Mouse (Mus musculus): ENCODE measurements around the gene Ppp6r3. TPM values are rescaled to one million over a fixed set of nuclear protein-coding genes. Genes with fewer than 3 reads are reported as not detected.
"Not testable (repeated sequence)": the region's sequence is repeated elsewhere in the genome, so short reads cannot be mapped to it uniquely, and the experiment has no call there.

Ppp6r3 gene
- polyA plus RNA-seq, 1 experiment from 2014 or later, result 70.7 TPM

DNA sequence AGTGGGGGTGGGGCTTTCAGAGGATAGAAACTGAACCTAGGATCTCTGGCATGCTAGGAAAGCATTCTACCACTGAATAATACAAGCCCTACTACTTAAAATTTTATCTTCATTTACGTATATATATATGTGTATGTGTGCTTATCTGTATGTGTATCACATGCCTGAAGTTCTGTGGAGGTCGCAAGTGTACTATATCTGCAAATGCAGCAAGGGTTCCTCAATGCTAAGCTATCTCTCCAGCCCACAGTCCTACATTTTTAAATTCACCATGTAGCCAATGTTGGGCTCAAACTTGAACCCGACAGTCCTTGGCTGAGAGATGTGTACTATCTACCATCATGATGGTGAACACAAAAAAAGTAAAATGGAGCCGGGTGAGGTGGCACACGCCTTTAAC lies 34.6 kb downstream of the Ppp6r3 start:
- no peak overlapping the region for H3K27ac ChIP-seq
- ATAC-seq (ENCODE audit: insufficient number of reproducible peaks, insufficient read depth, low FRiP score, low TSS enrichment), result no peak
- H3K27me3 ChIP-seq, result no peaks in the 10 kb centered on the region
- no peak overlapping the region for H3K4me3 ChIP-seq
- no peak overlapping the region for H3K9ac ChIP-seq
- H3K9me3 ChIP-seq, result no peaks in the 10 kb centered on the region
- H3K4me2 ChIP-seq (replicated peaks), result no peak overlapping the region
- WGBS, result 90% methylated on average over 5 of the region's 5 CpGs
- H3K4me1 ChIP-seq, result no peaks in the 10 kb centered on the region
- peaks cover 29% of the 10 kb centered on the region for H3K36me3 ChIP-seq

GRCm38 (mm10) chr19:3540254-3540653 lies 35.3 kb downstream of the Ppp6r3 start:
- no peak overlapping the region for H3K9ac ChIP-seq
- no peak for ATAC-seq (ENCODE audit: insufficient number of reproducible peaks, insufficient read depth, low FRiP score, low TSS enrichment)
- H3K4me2 ChIP-seq (replicated peaks), result no peak overlapping the region
- no peaks in the 10 kb centered on the region for H3K4me1 ChIP-seq
- WGBS, result 96% methylated on average over 2 of the region's 2 CpGs
- H3K27me3 ChIP-seq, result no peaks in the 10 kb centered on the region
- no peaks in the 10 kb centered on the region for H3K9me3 ChIP-seq
- H3K4me3 ChIP-seq, result no peak overlapping the region
- no peak overlapping the region for H3K27ac ChIP-seq
- H3K36me3 ChIP-seq, result peaks cover 29% of the 10 kb centered on the region

DNA sequence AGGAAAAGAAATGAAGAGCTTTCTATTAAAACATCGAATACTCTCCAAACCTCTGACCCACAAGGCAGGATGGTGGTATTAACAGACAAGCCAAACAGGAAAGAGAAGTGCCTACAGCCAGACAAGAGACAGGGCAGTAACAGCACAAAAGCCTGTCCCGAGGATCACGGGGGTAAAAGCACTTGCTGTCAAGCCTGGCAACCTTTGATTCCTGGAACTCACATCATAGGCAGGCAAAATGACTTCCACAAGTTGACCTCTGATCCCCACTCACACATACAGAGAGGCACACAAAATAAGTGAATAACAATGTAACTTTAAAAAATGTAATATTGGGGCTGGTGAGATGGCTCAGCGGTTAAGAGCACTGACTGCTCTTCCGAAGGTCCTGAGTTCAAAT lies 36.1 kb downstream of the Ppp6r3 start:
- no peak for ATAC-seq (ENCODE audit: insufficient number of reproducible peaks, insufficient read depth, low FRiP score, low TSS enrichment)
- H3K9me3 ChIP-seq, result no peaks in the 10 kb centered on the region

DNA sequence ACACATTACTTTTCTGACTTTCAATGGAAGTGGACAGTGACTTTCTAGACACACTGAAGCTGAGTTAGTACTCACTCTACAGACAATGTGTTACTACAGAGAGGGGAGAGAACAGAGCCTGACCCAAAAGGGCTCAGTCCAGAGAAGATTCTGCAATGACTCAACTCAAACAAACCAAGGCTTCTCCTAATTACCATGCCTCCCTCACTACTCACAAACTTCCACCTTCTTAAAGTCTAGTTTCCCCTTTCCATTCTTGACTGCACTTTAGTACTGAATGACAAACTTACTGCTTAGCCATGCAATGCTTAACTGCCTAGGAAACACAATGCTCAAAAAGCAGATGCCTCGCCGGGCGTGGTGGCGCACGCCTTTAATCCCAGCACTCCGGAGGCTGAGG lies 37.9 kb downstream of the Ppp6r3 start:
- H3K4me3 ChIP-seq, result no peak overlapping the region
- no peak for ATAC-seq (ENCODE audit: insufficient number of reproducible peaks, insufficient read depth, low FRiP score, low TSS enrichment)
- WGBS, result 94% methylated on average over 6 of the region's 6 CpGs
- peaks cover 19% of the 10 kb centered on the region for H3K36me3 ChIP-seq
- H3K27ac ChIP-seq, result no peak overlapping the region
- H3K4me1 ChIP-seq, result peaks cover 3% of the 10 kb centered on the region; the same call in 1 of the 2 replicates
- H3K9ac ChIP-seq, result no peak overlapping the region
- H3K27me3 ChIP-seq, result no peaks in the 10 kb centered on the region
- H3K4me2 ChIP-seq (replicated peaks), result no peak overlapping the region
- H3K9me3 ChIP-seq, result no peaks in the 10 kb centered on the region

More for the DNA sequence above, 36.1 kb downstream of the Ppp6r3 start:
- peaks cover 29% of the 10 kb centered on the region for H3K36me3 ChIP-seq
- 80% methylated on average over 5 of the region's 5 CpGs for WGBS
- peaks cover 3% of the 10 kb centered on the region; the same call in 1 of the 2 replicates for H3K4me1 ChIP-seq
- H3K4me2 ChIP-seq (replicated peaks), result no peak overlapping the region
- H3K27me3 ChIP-seq, result no peaks in the 10 kb centered on the region
- H3K9ac ChIP-seq, result no peak overlapping the region
- H3K27ac ChIP-seq, result no peak overlapping the region
- H3K4me3 ChIP-seq, result no peak overlapping the region

DNA sequence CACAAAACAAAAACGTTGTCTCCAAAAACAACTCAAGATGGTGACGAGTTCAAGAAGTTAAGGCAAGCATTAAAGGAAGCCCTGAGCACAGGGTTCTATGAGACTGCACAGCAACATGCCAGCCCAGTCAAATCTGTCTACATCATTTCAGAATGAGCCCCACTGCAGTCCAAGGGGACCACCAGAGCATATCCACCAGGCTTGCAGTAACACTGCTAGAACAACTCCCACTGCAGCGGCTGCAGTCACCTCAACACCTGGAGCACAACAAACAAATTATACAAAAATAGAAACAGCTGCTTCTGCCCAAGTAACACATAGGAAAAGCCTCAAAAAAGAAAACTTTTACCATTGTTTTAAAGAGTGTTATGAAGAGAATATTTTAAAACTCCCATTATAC lies 40.6 kb downstream of the Ppp6r3 start:
- Histone ChIP-seq H3K4me3 (no peak overlapping the region), H3K4me2 (replicated peaks) (no peak overlapping the region), H3K9me3 (no peaks in the 10 kb centered on the region), H3K27me3 (no peaks in the 10 kb centered on the region), H3K4me1 (peaks cover 3% of the 10 kb centered on the region; the same call in 1 of the 2 replicates), H3K36me3 (0 out of 2 replicates have a peak, but pooled peaks cover 11% of the 10 kb centered on the region), H3K27ac (no peak overlapping the region), H3K9ac (no peak overlapping the region)
- 83% methylated on average over 3 of the region's 3 CpGs for WGBS
- ATAC-seq (ENCODE audit: insufficient number of reproducible peaks, insufficient read depth, low FRiP score, low TSS enrichment), result no peak

DNA sequence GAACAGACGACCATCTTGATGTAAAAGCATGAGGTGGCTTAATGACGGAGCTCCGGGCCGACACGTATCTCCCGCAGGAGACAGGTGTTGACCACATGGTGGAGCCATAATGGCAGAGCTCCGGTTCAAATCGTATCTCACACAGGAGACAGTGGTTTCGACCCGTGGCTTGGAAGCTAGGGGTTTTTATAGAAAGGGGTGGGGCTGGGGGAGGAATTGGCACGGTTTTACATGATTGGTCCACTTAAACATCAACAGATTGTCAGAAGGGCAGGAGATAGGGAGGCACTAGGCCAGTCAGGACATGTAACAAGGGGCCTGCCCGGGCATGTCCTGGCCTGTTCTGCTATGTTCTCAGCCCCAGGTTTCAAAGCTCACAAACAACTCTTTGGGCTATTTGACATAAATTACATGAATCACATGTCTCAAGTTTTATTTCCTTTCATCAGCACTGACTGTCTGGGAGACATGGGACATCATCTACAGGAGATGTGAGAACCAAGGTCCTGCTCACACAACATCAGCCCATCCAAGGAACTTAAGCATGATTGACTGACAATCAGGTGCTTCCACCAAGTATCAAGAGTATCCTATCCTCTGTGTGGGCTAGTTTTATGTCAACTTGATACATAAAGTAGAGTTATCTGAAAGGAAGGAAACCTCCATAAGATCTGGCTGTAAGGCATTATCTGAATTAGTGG lies 42.1 kb downstream of the Ppp6r3 start:
- not testable (repeated sequence) for H3K9me3 ChIP-seq; H3K27ac ChIP-seq; H3K4me3 ChIP-seq; H3K27me3 ChIP-seq; ATAC-seq (ENCODE audit: insufficient number of reproducible peaks, insufficient read depth, low FRiP score, low TSS enrichment); H3K36me3 ChIP-seq; H3K4me2 ChIP-seq (replicated peaks); H3K9ac ChIP-seq; H3K4me1 ChIP-seq
- WGBS, result 86% methylated on average over 12 of the region's 12 CpGs

DNA sequence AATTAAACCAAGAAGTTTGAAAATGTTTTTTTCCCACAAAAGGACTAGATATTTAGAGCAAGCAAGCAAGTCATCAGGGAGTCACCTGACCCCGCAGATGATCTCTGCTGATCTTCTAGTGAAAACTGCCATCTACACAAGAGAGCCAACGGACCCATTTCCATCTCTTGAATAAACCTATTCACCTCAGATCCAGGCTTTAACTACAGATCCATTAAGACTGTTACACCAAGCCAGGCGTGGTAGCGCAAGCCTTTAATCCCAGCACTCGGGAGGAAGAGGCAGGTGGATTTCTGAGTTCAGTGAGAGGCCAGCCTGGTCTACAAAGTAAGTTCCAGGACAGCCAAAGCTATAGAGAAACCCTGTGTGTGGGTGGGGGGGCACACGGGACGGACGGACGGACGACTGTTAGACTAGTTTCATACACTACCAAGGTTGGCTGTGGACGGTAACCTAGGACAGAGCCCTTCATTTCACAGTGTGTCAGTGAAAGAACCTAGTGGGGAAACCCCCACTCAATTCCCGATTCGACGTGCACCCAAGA lies 42.8 kb downstream of the Ppp6r3 start:
- Histone ChIP-seq H3K27ac (no peak overlapping the region), H3K9ac (no peak overlapping the region), H3K4me2 (replicated peaks) (no peak overlapping the region), H3K27me3 (no peaks in the 10 kb centered on the region), H3K4me1 (peaks cover 3% of the 10 kb centered on the region; the same call in 1 of the 2 replicates), H3K9me3 (no peaks in the 10 kb centered on the region), H3K4me3 (no peak overlapping the region), H3K36me3 (0 out of 2 replicates have a peak, but pooled peaks cover 4% of the 10 kb centered on the region)
- WGBS, result 97% methylated on average over 14 of the region's 14 CpGs
- ATAC-seq (ENCODE audit: insufficient number of reproducible peaks, insufficient read depth, low FRiP score, low TSS enrichment), result no peak

GRCm38 (mm10) chr19:3529781-3530180 lies 45.8 kb downstream of the Ppp6r3 start:
- WGBS, result 91% methylated on average over 3 of the region's 3 CpGs

GRCm38 (mm10) chr19:3528646-3529045 lies 46.9 kb downstream of the Ppp6r3 start:
- Histone ChIP-seq H3K36me3 (peaks cover 24% of the 10 kb centered on the region), H3K4me1 (no peaks in the 10 kb centered on the region), H3K9ac (no peak overlapping the region), H3K4me2 (replicated peaks) (no peak overlapping the region), H3K27ac (no peak overlapping the region), H3K27me3 (no peaks in the 10 kb centered on the region), H3K9me3 (no peaks in the 10 kb centered on the region), H3K4me3 (no peak overlapping the region)
- no peak for ATAC-seq (ENCODE audit: insufficient number of reproducible peaks, insufficient read depth, low FRiP score, low TSS enrichment)
- WGBS, result 88% methylated on average over 4 of the region's 4 CpGs

More at GRCm38 (mm10) chr19:3529781-3530180, 45.8 kb downstream of the Ppp6r3 start:
- H3K4me3 ChIP-seq, result no peak overlapping the region
- H3K9me3 ChIP-seq, result no peaks in the 10 kb centered on the region
- peaks cover under 1% of the 10 kb centered on the region; the same call in 1 of the 2 replicates for H3K4me1 ChIP-seq
- no peak overlapping the region for H3K27ac ChIP-seq
- H3K27me3 ChIP-seq, result no peaks in the 10 kb centered on the region
- H3K36me3 ChIP-seq, result peaks cover 19% of the 10 kb centered on the region
- no peak overlapping the region for H3K4me2 ChIP-seq (replicated peaks)
- ATAC-seq (ENCODE audit: insufficient number of reproducible peaks, insufficient read depth, low FRiP score, low TSS enrichment), result no peak
- H3K9ac ChIP-seq, result no peak overlapping the region

- Histone ChIP-seq H3K27ac (no peak overlapping the region), H3K4me3 (no peak overlapping the region), H3K9ac (no peak overlapping the region), H3K9me3 (no peaks in the 10 kb centered on the region), H3K27me3 (no peaks in the 10 kb centered on the region), H3K4me1 (no peaks in the 10 kb centered on the region), H3K4me2 (replicated peaks) (no peak overlapping the region), H3K36me3 (peaks cover 30% of the 10 kb centered on the region)
- WGBS, result 98% methylated on average over 4 of the region's 4 CpGs
- ATAC-seq (ENCODE audit: insufficient number of reproducible peaks, insufficient read depth, low FRiP score, low TSS enrichment), result no peak
Observed at GRCm38 (mm10) chr19:3527531-3527930, 48.0 kb downstream of the Ppp6r3 start.

GRCm38 (mm10) chr19:3519471-3520169 lies 55.9 kb downstream of the Ppp6r3 start:
- no peak overlapping the region for H3K4me3 ChIP-seq
- no peak for ATAC-seq (ENCODE audit: insufficient number of reproducible peaks, insufficient read depth, low FRiP score, low TSS enrichment)
- H3K27me3 ChIP-seq, result no peaks in the 10 kb centered on the region
- H3K9me3 ChIP-seq, result no peaks in the 10 kb centered on the region
- H3K4me2 ChIP-seq (replicated peaks), result no peak overlapping the region
- no peak overlapping the region for H3K9ac ChIP-seq
- no peak overlapping the region for H3K27ac ChIP-seq
- no peaks in the 10 kb centered on the region for H3K4me1 ChIP-seq
- peaks cover 71% of the 10 kb centered on the region for H3K36me3 ChIP-seq
- 95% methylated on average over 4 of the region's 4 CpGs for WGBS

- Histone ChIP-seq H3K9ac (no peak overlapping the region), H3K36me3 (peaks cover 81% of the 10 kb centered on the region), H3K4me2 (replicated peaks) (no peak overlapping the region), H3K27me3 (no peaks in the 10 kb centered on the region), H3K9me3 (no peaks in the 10 kb centered on the region), H3K4me1 (no peaks in the 10 kb centered on the region), H3K4me3 (no peak overlapping the region), H3K27ac (no peak overlapping the region)
- WGBS, result 90% methylated on average over 3 of the region's 3 CpGs
- ATAC-seq (ENCODE audit: insufficient number of reproducible peaks, insufficient read depth, low FRiP score, low TSS enrichment), result no peak
Observed at GRCm38 (mm10) chr19:3497216-3497615, 78.3 kb downstream of the Ppp6r3 start.
